Mouse (Mus musculus) embryo, embryonic 11 days (tissue): ENCODE measurements around the gene Smyd3.

Source experiments
- DNase-seq: peaks from one replicate; pipeline ENCODE4 v3.0.0-alpha.2; 2015

The Smyd3 gene

DNA sequence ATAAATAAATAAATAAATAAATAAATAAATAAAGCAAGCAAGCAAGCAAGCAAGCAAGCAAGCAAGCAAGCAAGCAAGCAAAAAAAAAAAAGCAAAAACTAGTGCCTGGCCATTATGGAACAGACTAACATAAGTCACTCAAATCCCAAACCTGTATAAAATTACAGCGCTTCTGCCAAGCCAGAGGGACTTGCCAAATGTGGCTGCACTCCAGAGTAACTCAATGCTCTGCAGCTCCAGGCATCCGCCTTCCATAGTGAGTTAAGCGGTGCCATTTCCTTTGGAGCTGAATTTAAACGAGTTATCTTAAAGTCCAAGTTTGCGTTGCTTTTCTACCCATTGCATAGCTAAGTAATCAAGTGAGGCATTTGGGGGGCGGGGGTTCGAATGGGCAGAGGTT lies 410.6 kb downstream of the Smyd3 start:
- peak; percentile 37 for DNase-seq

DNA sequence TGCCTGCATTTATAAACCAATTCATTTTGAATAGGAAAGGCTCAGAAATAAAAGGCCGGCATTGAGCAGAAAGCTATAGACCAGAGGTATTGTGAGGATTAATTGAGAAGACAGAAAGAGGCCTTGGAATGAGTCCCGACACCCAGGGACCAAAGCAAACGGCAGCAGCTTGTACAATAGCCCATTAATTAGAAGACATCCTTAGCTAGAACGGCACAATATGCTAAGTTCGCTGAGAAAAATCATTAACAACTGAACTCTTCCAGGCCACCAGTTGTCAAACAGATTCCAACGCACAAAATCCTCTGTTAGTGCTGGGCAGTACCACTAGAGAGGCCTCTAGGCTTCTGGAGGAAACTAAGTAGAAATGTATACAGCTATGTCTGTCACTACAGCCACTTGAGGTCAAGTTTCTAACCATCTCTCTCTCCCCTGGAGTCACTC lies 411.1 kb downstream of the Smyd3 start:
- peak; percentile 23 for DNase-seq

DNA sequence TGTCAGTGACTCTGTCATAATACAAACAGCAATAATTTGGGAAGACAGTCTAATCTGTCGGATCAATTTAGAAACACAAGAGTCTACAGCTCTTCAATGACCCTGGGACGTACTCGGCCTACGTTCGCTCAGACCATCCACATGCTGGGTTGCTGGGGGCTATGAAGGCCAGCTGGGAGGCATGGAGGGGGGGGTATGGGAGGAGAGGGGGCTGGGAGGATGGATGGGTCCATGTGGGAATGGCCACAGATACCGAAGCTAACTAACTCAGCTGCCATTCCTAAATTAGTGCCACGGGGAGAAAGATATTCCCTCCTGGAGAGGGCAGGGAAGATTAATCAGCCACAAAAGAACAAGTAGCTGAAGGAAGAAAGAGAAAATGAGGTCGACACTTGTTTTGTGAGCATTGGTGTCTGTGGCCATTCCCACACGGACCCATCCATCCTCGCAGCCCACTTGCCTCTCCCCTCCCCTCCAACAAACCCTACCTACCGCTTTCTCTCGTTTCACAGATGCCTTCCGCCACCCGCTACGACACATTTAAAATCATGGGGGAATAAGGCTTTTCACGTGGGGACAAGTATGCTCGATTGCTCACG lies 411.6 kb downstream of the Smyd3 start:
- DNase-seq, result peak; percentile 36

GRCm38 (mm10) chr1:179104447-179104846 lies 413.4 kb downstream of the Smyd3 start:
- DNase-seq, result no peak

- peak; percentile 55 for DNase-seq
These were observed 420.8 kb downstream of the Smyd3 start for GRCm38 (mm10) chr1:179096993-179097392.

GRCm38 (mm10) chr1:179096323-179096722 lies 421.5 kb downstream of the Smyd3 start:
- peak; percentile 36 for DNase-seq

DNA sequence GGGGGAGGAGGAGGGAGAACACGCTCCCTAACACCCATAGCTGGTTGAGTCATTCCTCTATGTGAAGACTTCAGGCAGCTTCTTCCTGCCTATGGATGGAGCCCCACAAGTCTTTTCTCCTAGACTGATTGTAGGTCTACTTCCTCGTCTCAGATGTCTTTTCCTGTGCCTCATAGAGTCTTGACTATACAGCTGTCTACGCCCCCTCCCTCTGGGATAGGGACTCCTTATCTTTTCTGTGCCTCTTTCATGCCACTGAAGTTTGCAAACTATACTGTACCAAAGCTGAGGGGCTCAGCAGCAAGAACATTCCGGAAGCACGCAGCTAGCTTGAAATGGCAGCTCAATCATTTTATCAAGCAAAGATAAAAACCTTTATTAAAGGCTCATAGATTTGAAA lies 428.7 kb downstream of the Smyd3 start:
- DNase-seq, result no peak

DNA sequence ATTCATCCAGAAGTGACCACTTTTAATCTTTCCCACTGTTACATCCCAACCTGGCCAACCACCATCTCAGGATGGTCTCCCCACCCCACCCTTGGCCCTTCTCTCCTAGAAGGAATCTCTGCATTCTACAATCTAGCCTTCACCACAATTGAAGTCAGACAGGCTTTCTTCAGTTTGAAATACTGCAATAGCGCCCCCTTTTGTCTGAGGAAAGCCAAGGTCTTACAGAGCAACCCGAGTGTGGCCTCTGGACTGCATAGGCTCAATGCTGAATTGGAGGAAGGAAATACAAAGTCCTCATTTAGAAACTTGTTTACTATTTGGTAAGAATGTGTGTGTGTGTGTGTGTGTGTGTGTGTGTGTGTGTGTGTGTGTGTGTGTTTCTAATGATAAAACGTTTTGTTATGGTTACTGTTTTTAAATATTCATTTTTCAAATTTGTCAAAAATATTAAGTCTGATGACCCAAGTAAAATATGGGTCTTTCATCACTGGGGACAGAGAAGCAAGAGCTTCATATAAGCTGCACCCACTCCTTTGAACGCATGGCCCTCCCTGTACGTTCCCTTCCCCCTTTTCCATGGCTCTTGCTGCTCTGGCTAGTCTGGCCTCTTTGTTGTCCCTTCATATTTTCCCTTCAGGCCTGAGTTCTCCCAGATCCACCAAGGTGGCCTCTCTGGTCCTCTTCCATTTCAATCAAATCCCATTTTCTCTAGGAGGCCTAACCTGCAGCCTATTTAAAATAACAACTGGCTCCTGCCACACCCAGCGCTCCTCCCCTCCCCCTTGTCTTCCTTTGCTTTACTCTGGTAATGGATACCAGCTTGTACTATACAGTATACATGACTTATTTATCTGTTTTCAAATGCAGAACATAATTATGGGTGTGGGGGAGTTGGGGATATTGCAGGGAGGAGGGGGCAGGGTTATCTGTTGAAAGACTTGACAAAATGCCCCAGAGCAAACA lies 430.5 kb downstream of the Smyd3 start:
- peak; percentile 77 for DNase-seq

GRCm38 (mm10) chr1:179086208-179086607 lies 431.6 kb downstream of the Smyd3 start:
- no peak for DNase-seq

DNA sequence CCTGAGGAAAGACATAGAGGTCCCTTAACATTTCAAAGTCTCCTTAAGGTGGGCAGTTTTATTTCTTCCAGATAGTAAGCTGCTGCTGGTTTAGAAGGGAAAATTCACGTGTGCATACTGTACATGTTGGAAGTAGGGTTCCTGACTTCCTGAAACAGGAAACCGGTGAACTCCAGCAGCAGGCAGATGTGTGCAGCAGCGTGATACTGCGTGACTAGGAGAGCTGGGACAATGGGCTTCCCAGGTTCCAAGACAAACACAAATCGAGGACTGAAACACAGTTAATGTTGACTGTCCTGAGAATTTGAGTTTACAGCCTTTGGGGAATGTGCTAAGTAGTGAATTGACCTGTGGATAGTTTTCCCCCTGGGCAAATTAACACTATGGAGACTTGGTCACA lies 434.7 kb downstream of the Smyd3 start:
- no peak for DNase-seq

DNA sequence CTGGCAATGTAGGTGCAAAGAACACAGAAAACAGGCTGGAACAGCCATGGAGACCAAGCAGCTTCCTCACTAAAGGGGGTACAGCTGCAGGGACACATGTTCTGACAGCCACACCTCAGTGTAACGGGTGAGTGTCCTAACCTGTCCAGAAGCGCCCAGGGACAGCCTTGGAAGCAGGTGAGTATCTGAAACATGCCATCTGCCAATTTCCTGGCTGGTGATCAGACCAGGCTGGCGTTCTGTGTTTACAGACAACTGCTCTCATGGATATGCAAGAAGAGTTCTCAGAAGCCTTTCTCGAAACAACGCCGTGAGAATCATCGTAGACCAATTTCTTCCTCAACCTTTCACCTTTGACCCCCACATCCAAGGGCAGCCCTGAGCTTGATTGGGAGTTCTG lies 444.0 kb downstream of the Smyd3 start:
- DNase-seq, result no peak

GRCm38 (mm10) chr1:179072935-179073654 lies 444.7 kb downstream of the Smyd3 start:
- no peak for DNase-seq

GRCm38 (mm10) chr1:179072406-179072805 lies 445.4 kb downstream of the Smyd3 start:
- DNase-seq, result no peak

DNA sequence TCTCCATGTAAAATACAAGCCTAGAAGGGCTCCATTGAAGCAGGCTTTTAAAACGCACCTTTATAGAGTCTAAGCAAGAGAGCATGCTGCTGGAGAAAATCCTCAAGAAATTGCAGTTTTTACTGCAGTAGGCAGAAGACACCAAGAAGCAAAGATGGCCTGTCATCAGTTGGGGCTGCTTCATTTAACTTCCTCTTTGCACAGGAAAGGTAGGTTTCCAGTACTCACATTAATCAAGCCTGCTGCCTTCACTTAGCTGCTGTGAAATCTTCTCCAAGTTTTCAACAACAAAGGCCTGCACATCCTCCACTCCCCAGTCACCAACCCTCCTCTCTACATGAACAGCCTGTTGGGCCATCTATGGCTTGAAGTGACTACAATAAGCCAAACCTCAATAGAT lies 448.9 kb downstream of the Smyd3 start:
- DNase-seq, result no peak

DNA sequence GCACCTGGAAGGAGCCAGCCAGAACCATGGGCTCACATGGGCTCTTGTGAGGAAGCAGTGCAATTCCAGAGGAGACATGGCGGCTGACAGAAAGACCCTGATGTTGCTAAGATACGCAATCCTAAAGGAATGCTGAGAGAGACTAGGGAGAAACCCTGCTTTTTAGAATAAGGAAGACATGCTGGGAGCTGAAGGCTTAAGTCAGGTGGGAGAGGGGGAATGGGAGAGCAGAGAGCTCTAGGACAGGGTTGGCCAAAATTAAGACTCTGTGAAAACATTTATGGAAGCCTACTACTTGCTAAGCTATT lies 452.6 kb downstream of the Smyd3 start:
- no peak for DNase-seq

GRCm38 (mm10) chr1:179064601-179065293 lies 453.1 kb downstream of the Smyd3 start:
- no peak for DNase-seq

DNA sequence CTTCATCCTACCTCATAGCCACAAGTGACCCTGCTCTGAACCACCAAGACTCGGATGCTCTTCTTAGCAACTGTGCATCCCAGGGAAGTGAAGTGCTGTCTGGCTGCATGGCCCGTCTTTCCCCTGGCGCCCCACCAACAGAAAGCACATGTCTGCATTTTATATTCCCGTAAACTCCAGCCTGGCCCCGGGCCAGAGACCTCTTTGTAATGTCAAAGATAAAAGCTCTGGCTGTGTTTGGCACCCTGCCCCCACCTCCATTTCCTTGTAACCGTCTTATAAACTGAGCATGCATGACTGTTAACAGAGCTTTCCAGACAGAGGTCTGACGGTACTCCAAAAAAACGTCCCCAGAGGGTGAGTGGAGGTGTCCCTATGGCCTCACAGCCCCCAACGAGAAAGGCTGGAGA lies 456.1 kb downstream of the Smyd3 start:
- peak; percentile 73 for DNase-seq

- no peak for DNase-seq
These were observed 456.8 kb downstream of the Smyd3 start for GRCm38 (mm10) chr1:179061053-179061452.

DNA sequence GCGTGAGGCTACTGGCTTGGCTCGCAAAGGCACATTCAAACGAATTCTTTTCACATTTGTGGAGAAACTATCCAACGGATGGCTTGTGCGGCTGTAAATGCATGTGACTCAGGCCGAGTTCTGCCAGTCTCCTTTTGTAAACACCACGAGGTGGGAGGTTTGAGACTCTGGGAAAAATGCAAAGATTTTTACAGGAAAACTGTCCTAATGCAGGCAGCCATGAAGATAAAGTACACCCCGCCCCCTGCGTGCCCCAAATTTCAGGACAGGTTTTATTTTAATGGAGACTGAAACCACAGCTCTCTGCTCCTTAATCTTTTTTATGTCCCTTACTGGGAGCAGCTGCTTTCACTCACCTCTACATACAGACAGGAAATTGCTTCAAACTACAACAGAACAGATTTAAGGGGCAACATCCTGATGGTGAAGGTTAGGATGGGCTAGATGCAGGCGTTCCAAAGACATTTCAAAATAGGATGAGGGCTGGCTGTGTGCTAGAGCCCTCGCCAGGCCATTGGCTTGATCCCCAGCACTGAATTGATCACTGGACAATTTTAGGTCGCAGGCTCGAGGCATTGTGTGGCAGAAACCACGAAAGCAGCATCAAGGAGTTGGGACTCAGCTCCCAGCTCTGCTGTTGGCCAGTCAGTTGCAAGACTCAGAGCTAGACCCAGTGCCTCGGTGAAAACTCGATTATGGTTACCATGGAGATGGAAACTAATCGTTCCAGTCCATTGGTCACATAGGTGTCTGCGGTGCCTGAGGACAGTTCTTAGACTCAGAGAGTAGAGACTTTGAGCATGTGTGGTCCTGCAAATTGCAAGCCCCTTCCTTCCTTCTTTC lies 457.5 kb downstream of the Smyd3 start:
- DNase-seq, result peak; percentile 66

GRCm38 (mm10) chr1:179059286-179060112 lies 458.3 kb downstream of the Smyd3 start:
- DNase-seq, result no peak

GRCm38 (mm10) chr1:179058675-179059074 lies 459.2 kb downstream of the Smyd3 start:
- no peak for DNase-seq
